Mouse (Mus musculus) inflammation-experienced regulatory T-cells (primary cell): ENCODE measurements around the gene Npsr1. TPM values are rescaled to one million over a fixed set of nuclear protein-coding genes. Genes with fewer than 3 reads are reported as not detected.

Experiments used
- polyA plus RNA-seq, 2 experiments: library from polyadenylated mRNA; unstranded; fragments of 100-300 nt; shearing (Covaris generic); gene quantifications; one replicate each; pipeline ENCODE4 v1.2.1; 2017

Gene Npsr1
- not detected for polyA plus RNA-seq

DNA sequence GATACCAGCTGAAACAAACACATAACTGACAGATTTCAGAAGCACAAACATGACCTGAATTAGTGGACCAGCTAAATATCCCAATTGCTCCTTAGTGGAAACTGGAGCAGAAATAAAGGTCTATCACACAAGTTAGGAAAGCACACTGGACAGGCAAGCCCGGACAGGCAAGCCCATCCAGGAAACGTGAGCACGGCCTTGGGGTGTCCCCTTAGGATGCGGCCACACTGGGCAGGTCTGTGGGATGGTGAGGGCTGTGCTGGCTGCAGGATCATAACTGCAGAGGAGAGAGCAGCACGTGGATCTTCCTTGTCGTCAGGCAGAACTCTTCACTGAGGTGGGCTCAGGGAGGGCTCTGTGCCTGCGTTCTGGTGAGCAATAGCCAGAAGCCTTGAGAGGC is at the start of gene Npsr1:
Gene Npsr1, plus strand, starts transcription at position 301 of the 400 bp plus-strand sequence.

